Mouse (Mus musculus) megakaryocyte, embryonic 14.5 days (primary cell): ENCODE measurements around the gene Rhbdd3.

Experiments used
- FLI1 ChIP-seq: IDR thresholded peaks from 2 replicates; pipeline ENCODE4 v1.6.1; 2012; ENCODE audit warnings: low read length, inconsistent platforms, mixed read lengths
- GATA1 ChIP-seq: IDR thresholded peaks from 3 replicates; pipeline ENCODE4 v1.6.1; 2012; ENCODE audit warnings: mixed read lengths, low read length, inconsistent platforms, borderline replicate concordance

- TF ChIP-seq GATA1 = no peak
- TF ChIP-seq FLI1 = no peak
Measured at GRCm38 (mm10) chr11:5100283-5100682, 1.6 kb downstream of the Rhbdd3 start.
